ENCODE assay signal across 8 mouse cellular contexts in the genomic region with DNA sequence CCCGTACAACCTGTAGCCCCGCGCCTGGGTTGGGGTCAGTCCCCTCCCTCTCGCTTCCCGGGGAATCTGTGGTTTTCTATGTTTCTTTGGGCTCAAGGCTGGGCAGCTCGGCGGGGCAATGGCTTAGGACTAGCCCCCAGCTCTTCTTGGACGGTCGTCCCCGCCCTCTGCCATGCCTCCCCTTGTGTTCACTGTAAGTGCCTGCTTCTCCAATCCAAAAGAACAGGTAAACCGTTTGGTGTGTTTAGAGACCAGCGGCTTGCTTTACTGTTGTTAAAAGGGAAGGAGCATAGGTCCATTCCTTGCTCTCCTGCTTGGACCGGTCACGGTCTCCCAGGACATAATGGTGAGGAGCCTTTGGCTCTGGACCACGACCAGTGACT. TPM values are rescaled to one million over a fixed set of nuclear protein-coding genes. Genes with fewer than 3 reads are reported as not detected.
DNase-seq lines count a peak whose midpoint lies in the region; ATAC-seq lines count a peak whose summit lies in the region.

No protein-coding gene starts in this region.

- H3K4me2 ChIP-seq in lung, embryonic 15.5 days = peak overlapping the region; percentile 98
- H3K4me2 ChIP-seq in forebrain, embryonic 11.5 days (ENCODE audit: low read depth, low read length, severe bottlenecking) = peak overlapping the region; percentile 99
- H3K4me2 ChIP-seq in hindbrain, embryonic 14.5 days (replicated peaks) = peak overlapping the region; percentile 98
- H3K4me2 ChIP-seq in midbrain, embryonic 12.5 days (replicated peaks) = peak overlapping the region; percentile 98

- DNase-seq in lung, postnatal 4 days = no peak
- no peak for DNase-seq in forebrain, embryonic 11.5 days (ENCODE audit: low spot score)
- DNase-seq in hindbrain, embryonic 14.5 days (ENCODE audit: low spot score) = no peak
- no peak for DNase-seq in layer of hippocampus, postnatal 36 days
- DNase-seq in ovary, postnatal 14 days (ENCODE audit: low spot score) = no peak

- peak overlapping the region; percentile 56 for H3K4me3 ChIP-seq in lung, embryonic 15.5 days
- H3K4me3 ChIP-seq in forebrain, embryonic 11.5 days (ENCODE audit: low read depth, low read length) = peak overlapping the region; percentile 64
- peak overlapping the region; percentile 76 for H3K4me3 ChIP-seq in hindbrain, embryonic 14.5 days (replicated peaks; ENCODE audit: low read length)
- H3K4me3 ChIP-seq in midbrain, embryonic 12.5 days = peak overlapping the region; percentile 76

- H3K9ac ChIP-seq in lung, embryonic 15.5 days = no peak overlapping the region
- H3K9ac ChIP-seq in forebrain, embryonic 11.5 days (ENCODE audit: low read length) = peak overlapping the region; percentile 65; the same call in 1 of the 2 replicates
- peak overlapping the region; percentile 72 for H3K9ac ChIP-seq in hindbrain, embryonic 14.5 days
- peak overlapping the region; percentile 71; the same call in 1 of the 2 replicates for H3K9ac ChIP-seq in midbrain, embryonic 12.5 days (replicated peaks)

- H3K9me3 ChIP-seq in lung, embryonic 15.5 days = no peaks in the 10 kb centered on the region
- H3K9me3 ChIP-seq in forebrain, embryonic 11.5 days (ENCODE audit: control insufficient read depth, low read length) = no peaks in the 10 kb centered on the region
- no peaks in the 10 kb centered on the region for H3K9me3 ChIP-seq in hindbrain, embryonic 14.5 days (ENCODE audit: control insufficient read depth, low read length)
- no peaks in the 10 kb centered on the region for H3K9me3 ChIP-seq in midbrain, embryonic 12.5 days

- peaks cover 16% of the 10 kb centered on the region for H3K4me1 ChIP-seq in lung, embryonic 15.5 days
- 0 out of 2 replicates have a peak, but pooled peaks cover 3% of the 10 kb centered on the region for H3K4me1 ChIP-seq in forebrain, embryonic 11.5 days (replicated peaks; ENCODE audit: control insufficient read depth, insufficient read depth, low read length)
- H3K4me1 ChIP-seq in hindbrain, embryonic 14.5 days (replicated peaks; ENCODE audit: control insufficient read depth, insufficient read depth, low read length) = 0 out of 2 replicates have a peak, but pooled peaks cover 6% of the 10 kb centered on the region
- peaks cover 20% of the 10 kb centered on the region for H3K4me1 ChIP-seq in midbrain, embryonic 12.5 days

- H3K36me3 ChIP-seq in lung, embryonic 15.5 days = no peaks in the 10 kb centered on the region
- H3K36me3 ChIP-seq in forebrain, embryonic 11.5 days (ENCODE audit: control insufficient read depth, insufficient read depth, low read length) = no peaks in the 10 kb centered on the region
- no peaks in the 10 kb centered on the region for H3K36me3 ChIP-seq in hindbrain, embryonic 14.5 days (replicated peaks; ENCODE audit: control insufficient read depth, insufficient read depth)
- H3K36me3 ChIP-seq in midbrain, embryonic 12.5 days = no peaks in the 10 kb centered on the region

- peaks cover 41% of the 10 kb centered on the region for H3K27me3 ChIP-seq in lung, embryonic 15.5 days
- H3K27me3 ChIP-seq in forebrain, embryonic 11.5 days (ENCODE audit: control insufficient read depth, insufficient read depth, low read length) = peaks cover 19% of the 10 kb centered on the region
- H3K27me3 ChIP-seq in hindbrain, embryonic 14.5 days (ENCODE audit: control insufficient read depth, insufficient read depth, low read length) = peaks cover 23% of the 10 kb centered on the region
- H3K27me3 ChIP-seq in midbrain, embryonic 12.5 days = peaks cover 40% of the 10 kb centered on the region

- WGBS in lung, embryonic 15.5 days = 5% methylated on average over 15 of the region's 15 CpGs
- 3% methylated on average over 15 of the region's 15 CpGs for WGBS in forebrain, embryonic 11.5 days
- WGBS in hindbrain, embryonic 14.5 days = 4% methylated on average over 15 of the region's 15 CpGs
- WGBS in midbrain, embryonic 12.5 days = 6% methylated on average over 15 of the region's 15 CpGs

- H3K27ac ChIP-seq in lung, embryonic 15.5 days = no peak overlapping the region
- H3K27ac ChIP-seq in forebrain, embryonic 11.5 days (ENCODE audit: low read depth, low read length) = no peak overlapping the region
- no peak overlapping the region for H3K27ac ChIP-seq in hindbrain, embryonic 14.5 days
- H3K27ac ChIP-seq in midbrain, embryonic 12.5 days (replicated peaks) = no peak overlapping the region

- ATAC-seq in lung, embryonic 15.5 days (ENCODE audit: borderline replicate concordance, extremely low read depth, low FRiP score, low TSS enrichment) = no peak
- ATAC-seq in forebrain, embryonic 11.5 days (replicated peaks; ENCODE audit: low FRiP score) = no peak
- ATAC-seq in hindbrain, embryonic 14.5 days (ENCODE audit: low FRiP score) = peak; percentile 25; the same call in 1 of the 2 replicates
- ATAC-seq in midbrain, embryonic 12.5 days (ENCODE audit: low FRiP score, low read depth) = 0 out of 2 replicates have a peak, but pooled peaks have one; percentile 1
- ATAC-seq in activated CD4-positive, CD25-positive, alpha-beta regulatory T cell, adult 4 months = no peak

RNA-seq across cellular contexts. Expression of gene 1110032F04Rik, which starts 1.2 kb away (rescaled TPM):
- 0.60 and 0.65 TPM in 2 replicates for polyA plus RNA-seq in lung, embryonic 15.5 days (2015; fragmentation: Nextera tagmentation; extraction: Ambion mirVana)
- polyA plus RNA-seq in forebrain, embryonic 11.5 days (2014; fragmentation: Nextera tagmentation; extraction: Ambion mirVana) = 1.3 and 1.9 TPM in 2 replicates
- polyA plus RNA-seq in hindbrain, embryonic 14.5 days (2014; fragmentation: Nextera tagmentation; extraction: Ambion mirVana) = 6.2 and 6.7 TPM in 2 replicates
- 2.1 and 2.5 TPM in 2 replicates for polyA plus RNA-seq in midbrain, embryonic 12.5 days (2016; fragmentation: Nextera tagmentation; extraction: Ambion mirVana)
- total RNA-seq in layer of hippocampus, postnatal 36 days (2021) = 1 to 10 TPM; 7.2 to 9.7 TPM
- 1 to 10 TPM; 1.9 to 2.3 TPM for polyA plus RNA-seq in activated CD4-positive, CD25-positive, alpha-beta regulatory T cell, adult 4 months (2017; shearing (Covaris generic))

Comparison
In these comparisons a context has a peak if more than half of its experiments do, and no peak if none do; other contexts are left out.
1. ATAC-seq: peak in hindbrain, embryonic 14.5 days (single experiment) and midbrain, embryonic 12.5 days (single experiment); none in lung, embryonic 15.5 days (single experiment), forebrain, embryonic 11.5 days (single experiment) and activated CD4-positive, CD25-positive, alpha-beta regulatory T cell, adult 4 months (single experiment).
2. Peak in every context shown above with its lines, with median percentiles within 50 percentile points of each other: H3K4me2 ChIP-seq and H3K4me3 ChIP-seq.